Mouse (Mus musculus): Measurements from ENCODE around the gene Camk1d. TPM values are rescaled to one million over a fixed set of nuclear protein-coding genes. Genes with fewer than 3 reads are reported as not detected.

Gene Camk1d
- 6.8 TPM in 2 replicates for total RNA-seq (2014; fragmentation: Nextera tagmentation)
- 10.8 and 15.5 TPM in 2 replicates for total RNA-seq (2017)
- 2.6 and 2.8 TPM in 2 replicates for polyA plus RNA-seq (2012)

DNA sequence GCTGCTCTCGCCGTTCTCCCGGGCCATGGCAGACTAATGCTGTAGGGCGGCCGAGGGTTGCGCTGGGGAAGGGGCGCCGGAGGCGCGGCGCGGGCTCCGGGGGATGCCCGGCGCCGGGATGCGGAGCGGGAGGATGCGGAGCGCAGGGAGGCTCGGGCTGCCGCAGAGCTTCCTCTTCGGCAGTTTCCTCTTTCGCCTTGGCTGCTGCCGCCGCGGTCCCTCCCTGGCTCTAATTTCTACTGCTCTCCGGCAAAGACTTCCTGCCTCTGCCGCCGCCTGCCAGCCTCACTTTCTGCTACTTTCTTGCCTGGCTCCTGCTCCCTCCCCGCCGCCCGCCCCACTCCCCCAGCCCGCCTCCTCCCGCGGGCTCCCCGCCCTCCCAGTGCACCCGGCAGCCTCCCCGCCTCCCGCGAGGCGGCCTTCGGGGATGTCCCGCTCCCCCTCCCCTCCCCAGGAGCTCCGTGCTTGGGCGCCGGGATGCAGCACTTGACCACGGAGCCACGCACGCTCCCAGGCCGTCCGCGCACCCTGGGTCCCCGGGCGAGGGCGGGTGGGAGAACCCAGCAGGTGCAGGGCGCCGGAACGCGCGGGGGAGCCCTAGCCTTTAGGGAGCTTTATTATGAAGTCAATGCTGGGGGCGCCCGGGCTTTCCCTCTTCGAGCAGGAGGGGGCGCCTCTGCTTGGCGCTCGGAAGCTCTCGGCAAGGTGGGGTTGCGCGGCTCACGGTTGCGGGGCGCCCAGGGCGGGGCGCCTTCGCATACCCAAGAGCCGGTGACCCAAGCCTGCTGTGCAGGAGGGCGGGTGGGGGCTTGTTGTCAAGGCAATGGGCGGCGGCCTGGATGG is at the start of gene Camk1d:
TSS of gene Camk1d (minus strand) at position 305 of the 843 bp plus-strand sequence.
- TF ChIP-seq GATA1 (IDR thresholded peaks at IDR 0.05; ENCODE audit: borderline replicate concordance, low read length), result no peak
- no peak for TF ChIP-seq TAL1 (conservative IDR thresholded peaks at IDR 0.05; ENCODE audit: low read depth, low read length)
- no peak for TF ChIP-seq POLR2AphosphoS5 (IDR thresholded peaks at IDR 0.05; ENCODE audit: insufficient replicate concordance, low read depth, low read length)
- no peak for TF ChIP-seq CTCF (IDR thresholded peaks at IDR 0.05; ENCODE audit: low read depth, low read length)
- no peak for TF ChIP-seq GATA2 (IDR thresholded peaks at IDR 0.05; ENCODE audit: borderline replicate concordance, low read depth, low read length)
- H3K4me1 ChIP-seq (ENCODE audit: insufficient read depth, low read depth, low read length), result peaks cover 24% of the 10 kb centered on the region
- H3K27me3 ChIP-seq (ENCODE audit: insufficient read depth, low read length), result peaks cover 46% of the 10 kb centered on the region
- H3K36me3 ChIP-seq (replicated peaks), result no peaks in the 10 kb centered on the region
- peak within 1 kb of the TSS; percentile 72 for H3K4me3 ChIP-seq (ENCODE audit: low read depth, low read length)
- peaks cover 8% of the 10 kb centered on the region for H3K9me3 ChIP-seq (replicated peaks)
- peak; percentile 48; the same call in 1 of the 2 replicates for ATAC-seq (ENCODE audit: extremely low read depth, insufficient number of reproducible peaks, low FRiP score, poor library complexity, severe bottlenecking)
- DNase-seq (ENCODE audit: low spot score), result peak; percentile 57

GRCm38 (mm10) chr2:5762031-5762430 is 47.7 kb upstream of the Camk1d start:
- Histone ChIP-seq H3K4me3 (ENCODE audit: low read depth, low read length) (no peak overlapping the region), H3K27me3 (ENCODE audit: insufficient read depth, low read length) (0 out of 2 replicates have a peak, but pooled peaks cover 2% of the 10 kb centered on the region), H3K9me3 (replicated peaks) (no peaks in the 10 kb centered on the region), H3K4me1 (ENCODE audit: insufficient read depth, low read depth, low read length) (no peaks in the 10 kb centered on the region), H3K36me3 (replicated peaks) (no peaks in the 10 kb centered on the region)
- DNase-seq (ENCODE audit: low spot score), result no peak
- ATAC-seq (ENCODE audit: extremely low read depth, insufficient number of reproducible peaks, low FRiP score, poor library complexity, severe bottlenecking), result no peak
- TF ChIP-seq TAL1 (conservative IDR thresholded peaks at IDR 0.05; ENCODE audit: low read depth, low read length) (no peak), CTCF (IDR thresholded peaks at IDR 0.05; ENCODE audit: low read depth, low read length) (no peak), GATA1 (IDR thresholded peaks at IDR 0.05; ENCODE audit: borderline replicate concordance, low read length) (no peak), POLR2AphosphoS5 (IDR thresholded peaks at IDR 0.05; ENCODE audit: insufficient replicate concordance, low read depth, low read length) (no peak), GATA2 (IDR thresholded peaks at IDR 0.05; ENCODE audit: borderline replicate concordance, low read depth, low read length) (no peak)

DNA sequence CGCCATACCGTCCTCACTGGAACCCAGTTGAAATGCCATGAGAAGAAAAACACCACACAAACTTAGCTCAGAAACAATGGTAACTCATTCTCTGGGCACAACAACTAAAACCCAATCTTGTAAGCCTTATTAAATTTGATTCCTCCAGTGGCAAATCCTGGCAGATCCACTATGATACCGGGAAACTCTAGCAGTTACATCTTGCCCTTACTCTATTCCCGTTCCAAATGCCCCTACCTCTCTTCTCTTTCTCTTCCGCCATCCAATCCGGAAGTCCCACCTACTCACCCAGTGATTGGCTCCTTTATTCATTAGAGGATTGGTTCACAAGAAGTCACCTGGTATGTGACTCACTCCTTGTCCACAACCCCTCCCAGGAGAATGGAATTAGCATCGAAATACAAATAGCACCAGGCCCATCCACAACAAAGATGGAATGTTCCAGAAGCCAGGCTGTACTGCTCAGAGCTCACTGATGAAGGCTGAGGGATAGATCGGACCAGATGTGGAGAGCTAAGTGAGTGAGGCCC is 46.2 kb upstream of the Camk1d start:
- H3K4me3 ChIP-seq (ENCODE audit: low read depth, low read length), result no peak overlapping the region
- no peak for ATAC-seq (ENCODE audit: extremely low read depth, insufficient number of reproducible peaks, low FRiP score, poor library complexity, severe bottlenecking)

DNA sequence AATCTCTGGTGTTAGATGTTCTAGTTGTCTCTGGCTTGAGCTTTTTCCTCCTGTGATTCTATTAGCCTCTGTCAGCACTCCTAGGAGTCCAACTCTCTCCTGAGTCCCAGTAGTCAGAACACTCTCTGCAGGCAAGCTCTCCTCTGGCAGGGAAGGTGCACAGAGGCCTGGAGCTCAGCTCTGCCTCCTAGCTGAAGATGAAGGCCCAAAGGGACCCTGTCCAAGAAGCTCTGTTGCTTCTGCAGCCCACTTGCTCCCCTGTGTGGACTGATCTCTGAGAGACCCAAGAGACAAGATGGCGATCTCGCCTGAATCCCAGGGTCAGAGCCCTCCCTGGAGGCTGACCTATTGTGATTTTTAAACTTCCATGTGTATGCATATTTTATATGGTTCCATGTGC is 44.3 kb upstream of the Camk1d start:
- no peak for TF ChIP-seq CTCF (IDR thresholded peaks at IDR 0.05; ENCODE audit: low read depth, low read length)
- no peak for TF ChIP-seq GATA2 (IDR thresholded peaks at IDR 0.05; ENCODE audit: borderline replicate concordance, low read depth, low read length)
- no peak for TF ChIP-seq POLR2AphosphoS5 (IDR thresholded peaks at IDR 0.05; ENCODE audit: insufficient replicate concordance, low read depth, low read length)
- no peak for TF ChIP-seq GATA1 (IDR thresholded peaks at IDR 0.05; ENCODE audit: borderline replicate concordance, low read length)
- no peak for TF ChIP-seq TAL1 (conservative IDR thresholded peaks at IDR 0.05; ENCODE audit: low read depth, low read length)
- no peaks in the 10 kb centered on the region for H3K36me3 ChIP-seq (replicated peaks)
- no peaks in the 10 kb centered on the region for H3K9me3 ChIP-seq (replicated peaks)
- no peaks in the 10 kb centered on the region for H3K27me3 ChIP-seq (ENCODE audit: insufficient read depth, low read length)
- no peak for DNase-seq (ENCODE audit: low spot score)
- H3K4me1 ChIP-seq (ENCODE audit: insufficient read depth, low read depth, low read length), result no peaks in the 10 kb centered on the region
- no peak overlapping the region for H3K4me3 ChIP-seq (ENCODE audit: low read depth, low read length)
- no peak for ATAC-seq (ENCODE audit: extremely low read depth, insufficient number of reproducible peaks, low FRiP score, poor library complexity, severe bottlenecking)

More for the DNA sequence above, 46.2 kb upstream of the Camk1d start:
- no peak for DNase-seq (ENCODE audit: low spot score)
- Histone ChIP-seq H3K27me3 (ENCODE audit: insufficient read depth, low read length) (no peaks in the 10 kb centered on the region), H3K4me1 (ENCODE audit: insufficient read depth, low read depth, low read length) (no peaks in the 10 kb centered on the region), H3K36me3 (replicated peaks) (no peaks in the 10 kb centered on the region), H3K9me3 (replicated peaks) (no peaks in the 10 kb centered on the region)
- no peak for TF ChIP-seq CTCF (IDR thresholded peaks at IDR 0.05; ENCODE audit: low read depth, low read length)
- TF ChIP-seq TAL1 (conservative IDR thresholded peaks at IDR 0.05; ENCODE audit: low read depth, low read length), result no peak
- TF ChIP-seq GATA1 (IDR thresholded peaks at IDR 0.05; ENCODE audit: borderline replicate concordance, low read length), result no peak
- TF ChIP-seq POLR2AphosphoS5 (IDR thresholded peaks at IDR 0.05; ENCODE audit: insufficient replicate concordance, low read depth, low read length), result no peak
- no peak for TF ChIP-seq GATA2 (IDR thresholded peaks at IDR 0.05; ENCODE audit: borderline replicate concordance, low read depth, low read length)

- ATAC-seq (ENCODE audit: extremely low read depth, insufficient number of reproducible peaks, low FRiP score, poor library complexity, severe bottlenecking), result no peak
- no peak for TF ChIP-seq TAL1 (conservative IDR thresholded peaks at IDR 0.05; ENCODE audit: low read depth, low read length)
- TF ChIP-seq GATA2 (IDR thresholded peaks at IDR 0.05; ENCODE audit: borderline replicate concordance, low read depth, low read length), result no peak
- TF ChIP-seq CTCF (IDR thresholded peaks at IDR 0.05; ENCODE audit: low read depth, low read length), result no peak
- no peak for TF ChIP-seq POLR2AphosphoS5 (IDR thresholded peaks at IDR 0.05; ENCODE audit: insufficient replicate concordance, low read depth, low read length)
- no peak for TF ChIP-seq GATA1 (IDR thresholded peaks at IDR 0.05; ENCODE audit: borderline replicate concordance, low read length)
- no peaks in the 10 kb centered on the region for H3K4me1 ChIP-seq (ENCODE audit: insufficient read depth, low read depth, low read length)
- no peak for DNase-seq (ENCODE audit: low spot score)
- H3K36me3 ChIP-seq (replicated peaks), result no peaks in the 10 kb centered on the region
- H3K9me3 ChIP-seq (replicated peaks), result no peaks in the 10 kb centered on the region
- H3K27me3 ChIP-seq (ENCODE audit: insufficient read depth, low read length), result peaks cover 4% of the 10 kb centered on the region; the same call in 1 of the 2 replicates
- H3K4me3 ChIP-seq (ENCODE audit: low read depth, low read length), result no peak overlapping the region
These were observed 36.6 kb upstream of the Camk1d start for GRCm38 (mm10) chr2:5750872-5751271.

- DNase-seq (ENCODE audit: low spot score) (no peak), ATAC-seq (ENCODE audit: extremely low read depth, insufficient number of reproducible peaks, low FRiP score, poor library complexity, severe bottlenecking) (no peak)
- Histone ChIP-seq H3K36me3 (replicated peaks) (no peaks in the 10 kb centered on the region), H3K27me3 (ENCODE audit: insufficient read depth, low read length) (peaks cover 4% of the 10 kb centered on the region; the same call in 1 of the 2 replicates), H3K4me1 (ENCODE audit: insufficient read depth, low read depth, low read length) (no peaks in the 10 kb centered on the region), H3K9me3 (replicated peaks) (no peaks in the 10 kb centered on the region), H3K4me3 (ENCODE audit: low read depth, low read length) (no peak overlapping the region)
- TF ChIP-seq TAL1 (conservative IDR thresholded peaks at IDR 0.05; ENCODE audit: low read depth, low read length), result no peak
- no peak for TF ChIP-seq CTCF (IDR thresholded peaks at IDR 0.05; ENCODE audit: low read depth, low read length)
- TF ChIP-seq POLR2AphosphoS5 (IDR thresholded peaks at IDR 0.05; ENCODE audit: insufficient replicate concordance, low read depth, low read length), result no peak
- TF ChIP-seq GATA2 (IDR thresholded peaks at IDR 0.05; ENCODE audit: borderline replicate concordance, low read depth, low read length), result no peak
- no peak for TF ChIP-seq GATA1 (IDR thresholded peaks at IDR 0.05; ENCODE audit: borderline replicate concordance, low read length)
These were observed 34.9 kb upstream of the Camk1d start for GRCm38 (mm10) chr2:5749210-5749609.
